Mouse (Mus musculus): Measurements from ENCODE around the gene Gjb1. TPM values are rescaled to one million over a fixed set of nuclear protein-coding genes. Genes with fewer than 3 reads are reported as not detected.

The Gjb1 gene
- 1.9 TPM in 1 of 2 replicates, not detected in the other for polyA plus RNA-seq (2012; rRNA removed; ENCODE audit: low replicate concordance)

GRCm38 (mm10) chrX:101376190-101376968, at the start of gene Gjb1:
TSS of gene Gjb1 (plus strand) at chrX:101376378.

GRCm38 (mm10) chrX:101420700-101421095, 44.5 kb downstream of the Gjb1 start, which contains the start of gene Zmym3:
TSS of gene Zmym3 (minus strand) at chrX:101420849.

DNA sequence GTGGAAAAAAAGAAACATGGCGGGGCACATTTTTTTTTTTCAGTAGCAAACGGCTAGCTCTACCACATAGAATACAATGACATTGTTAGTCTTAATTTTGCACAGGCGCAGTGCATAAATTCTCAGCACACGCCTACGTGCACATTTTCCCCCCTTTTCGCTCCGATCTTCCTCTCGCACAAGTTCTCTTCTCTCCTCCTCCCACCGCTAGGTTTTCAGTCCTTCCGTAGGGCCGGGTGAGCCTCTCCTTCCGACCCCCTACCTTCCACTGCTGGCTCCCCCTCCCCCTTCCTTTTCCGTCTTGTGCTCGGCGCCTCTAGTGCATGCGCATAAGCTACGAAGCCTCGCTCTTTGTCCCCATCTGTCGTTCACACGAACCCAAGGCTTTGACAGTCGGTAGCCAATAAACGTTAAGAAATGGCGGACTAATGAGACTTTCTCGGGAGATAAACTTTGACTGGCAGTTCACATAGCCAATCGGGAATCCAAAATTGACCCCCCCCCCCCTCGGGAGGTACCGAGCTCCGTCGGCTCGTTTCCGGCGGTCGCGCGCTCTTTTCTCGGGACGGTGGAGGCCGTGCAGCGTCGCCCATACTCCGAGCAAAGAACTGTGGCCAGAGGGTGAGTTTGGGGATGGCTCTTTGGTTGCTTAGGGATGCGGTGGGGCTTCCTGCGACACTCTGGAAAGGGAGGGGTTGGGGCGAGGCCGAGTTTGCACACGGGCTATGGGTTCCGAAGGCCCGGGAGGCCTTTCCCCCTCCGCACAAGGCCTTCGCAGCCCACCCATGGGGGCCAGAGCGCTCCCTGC, 53.2 kb downstream of the Gjb1 start, which contains the start of gene Nono:
Gene Nono (plus strand): TSS at position 177 of the 808 bp plus-strand sequence.

Other genes with a start within 250 kb of the Gjb1 start
- 19.1 and 27.4 TPM in 2 replicates for gene Snx12, start 153.8 kb upstream of the Gjb1 start, polyA plus RNA-seq (2012; rRNA removed; ENCODE audit: low replicate concordance)
- 49.5 and 50.2 TPM in 2 replicates for gene Foxo4, start 121.8 kb upstream of the Gjb1 start, polyA plus RNA-seq (2012; rRNA removed; ENCODE audit: low replicate concordance)
- gene Gm614, start 112.4 kb upstream of the Gjb1 start, polyA plus RNA-seq (2012; rRNA removed; ENCODE audit: low replicate concordance): 0.34 TPM in 1 of 2 replicates, not detected in the other
- 21.5 and 23.4 TPM in 2 replicates for gene Il2rg, start 108.1 kb upstream of the Gjb1 start, polyA plus RNA-seq (2012; rRNA removed; ENCODE audit: low replicate concordance)
- not detected in 2 replicates for gene Gm20489, start 107.4 kb upstream of the Gjb1 start, polyA plus RNA-seq (2012; rRNA removed; ENCODE audit: low replicate concordance)
- 98.8 and 147 TPM in 2 replicates for gene Med12, start 102.3 kb upstream of the Gjb1 start, polyA plus RNA-seq (2012; rRNA removed; ENCODE audit: low replicate concordance)
- 0.20 and 2.4 TPM in 2 replicates for gene Nlgn3, start 77.2 kb upstream of the Gjb1 start, polyA plus RNA-seq (2012; rRNA removed; ENCODE audit: low replicate concordance)
- 26.1 and 52.2 TPM in 2 replicates for gene Zmym3, start 44.5 kb downstream of the Gjb1 start, polyA plus RNA-seq (2012; rRNA removed; ENCODE audit: low replicate concordance)
- gene Nono, start 52.9 kb downstream of the Gjb1 start, polyA plus RNA-seq (2012; rRNA removed; ENCODE audit: low replicate concordance): 86.8 and 191 TPM in 2 replicates
- 0.17 and 0.66 TPM in 2 replicates for gene Itgb1bp2, start 72.7 kb downstream of the Gjb1 start, polyA plus RNA-seq (2012; rRNA removed; ENCODE audit: low replicate concordance)
- gene Taf1, start 156.4 kb downstream of the Gjb1 start, polyA plus RNA-seq (2012; rRNA removed; ENCODE audit: low replicate concordance): 3.9 and 7.9 TPM in 2 replicates